Mouse (Mus musculus): ENCODE measurements at regions not wholly inside any gene's neighbourhood (a gene's known extent, or its start where the extent isn't known, plus 50 kb on each side); places are given as distances from the start of the nearest gene placed in this dataset.

GRCm38 (mm10) chr11:7530482-7531148 is 316.9 kb upstream of the Igfbp3 start:
- no peak for TF ChIP-seq CTCF (IDR thresholded peaks at IDR 0.05; ENCODE audit: extremely low read depth, insufficient read depth, low read length)
- TF ChIP-seq POLR2A (IDR thresholded peaks at IDR 0.05; ENCODE audit: extremely low read depth, insufficient read depth, low read length), result no peak

Data from cortical plate, adult 2 months (tissue).